Mouse (Mus musculus) liver, embryonic 16.5 days (tissue): ENCODE measurements around the gene Pigc. TPM values are rescaled to one million over a fixed set of nuclear protein-coding genes. Genes with fewer than 3 reads are reported as not detected.

Source experiments
- ATAC-seq: fragments of 200-750 bp; cut with Nextera tagmentation; 2 replicates; pipeline ENCODE4 v1.8.0; 2017; ENCODE audit warnings: low read depth, mild to moderate bottlenecking, moderate number of reproducible peaks, moderate library complexity
- H3K27ac ChIP-seq: fragments of 300-500 bp; sonication (generic); 2 replicates; pipeline ENCODE4 v1.5.1; 2014; ENCODE audit warnings: mild to moderate bottlenecking, low read length
- H3K27me3 ChIP-seq: fragments of 300-500 bp; sonication (generic); 2 replicates; pipeline ENCODE4 v1.6.1; 2014; ENCODE audit warnings: low read depth, low read length, mixed read lengths; ENCODE audit not compliant: control insufficient read depth, insufficient read depth
- H3K36me3 ChIP-seq: fragments of 300-500 bp; sonication (generic); 2 replicates; pipeline ENCODE4 v1.6.1; 2014; ENCODE audit warnings: mild to moderate bottlenecking; ENCODE audit not compliant: control insufficient read depth, insufficient read depth
- H3K4me1 ChIP-seq: fragments of 300-500 bp; sonication (generic); 2 replicates; pipeline ENCODE4 v1.6.1; 2014; ENCODE audit warnings: low read depth, low read length, mixed read lengths; ENCODE audit not compliant: control insufficient read depth
- H3K4me2 ChIP-seq: fragments of 300-500 bp; sonication (generic); 2 replicates; pipeline ENCODE4 v1.6.1; 2014; ENCODE audit warnings: low read depth, low read length, mixed read lengths
- H3K4me3 ChIP-seq: fragments of 300-500 bp; sonication (generic); 2 replicates; pipeline ENCODE4 v1.5.1; 2014; ENCODE audit warnings: low read depth, mild to moderate bottlenecking, low read length
- H3K9ac ChIP-seq: fragments of 300-500 bp; sonication (generic); 2 replicates; pipeline ENCODE4 v1.6.1; 2014; ENCODE audit warnings: low read depth, low read length
- H3K9me3 ChIP-seq: fragments of 300-500 bp; sonication (generic); replicated peaks from 2 replicates; pipeline ENCODE4 v1.6.1; 2016; ENCODE audit warnings: low read length; ENCODE audit not compliant: control insufficient read depth
- whole genome bisulfite sequencing: fragments of 180-500 bp; shearing (Covaris S2); extraction: QIAGEN DNeasy Blood & Tissue Kit; methylation state at CpG from one replicate; pipeline ENCODE4 v1.1.7; 2014; ENCODE audit not compliant: insufficient replicate concordance; 5-methylcytosine and 5-hydroxymethylcytosine counted together
- polyA plus RNA-seq: library from polyadenylated mRNA; unstranded; fragments of >200 nt; fragmentation: Nextera tagmentation; extraction: Ambion mirVana; gene quantifications from 2 replicates; pipeline ENCODE4 v1.2.1, GENCODE M21; 2015

The Pigc gene
- polyA plus RNA-seq, 1 experiment from 2014 or later, result 11.1 TPM

DNA sequence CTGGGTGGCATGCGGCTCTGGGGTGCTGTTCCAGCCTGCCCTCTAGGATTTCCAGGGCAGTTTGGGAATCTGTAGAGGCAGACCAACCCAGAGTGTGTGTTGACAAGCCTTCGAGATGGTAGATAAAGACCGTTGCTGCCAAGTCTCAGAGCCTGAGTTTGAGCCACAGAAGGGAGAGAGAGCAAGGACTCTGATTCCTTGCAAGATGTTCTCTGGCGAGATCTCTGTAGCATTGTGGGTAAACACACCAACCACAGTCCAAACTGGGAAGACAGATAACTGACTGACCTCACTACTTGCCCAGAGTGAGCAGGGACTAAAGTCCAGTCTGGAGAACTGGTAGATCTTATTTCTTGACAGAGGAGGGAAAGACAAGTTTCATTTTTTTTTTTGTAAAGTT is 44.6 kb downstream of the Pigc start:
- no peak overlapping the region for H3K27ac ChIP-seq
- ATAC-seq, result no peak
- H3K9me3 ChIP-seq, result no peaks in the 10 kb centered on the region
- H3K4me1 ChIP-seq, result no peaks in the 10 kb centered on the region
- H3K36me3 ChIP-seq, result no peaks in the 10 kb centered on the region
- no peak overlapping the region for H3K4me2 ChIP-seq
- H3K9ac ChIP-seq, result no peak overlapping the region
- H3K4me3 ChIP-seq, result no peak overlapping the region
- WGBS, result 19% methylated on average over 4 of the region's 4 CpGs
- H3K27me3 ChIP-seq, result no peaks in the 10 kb centered on the region

DNA sequence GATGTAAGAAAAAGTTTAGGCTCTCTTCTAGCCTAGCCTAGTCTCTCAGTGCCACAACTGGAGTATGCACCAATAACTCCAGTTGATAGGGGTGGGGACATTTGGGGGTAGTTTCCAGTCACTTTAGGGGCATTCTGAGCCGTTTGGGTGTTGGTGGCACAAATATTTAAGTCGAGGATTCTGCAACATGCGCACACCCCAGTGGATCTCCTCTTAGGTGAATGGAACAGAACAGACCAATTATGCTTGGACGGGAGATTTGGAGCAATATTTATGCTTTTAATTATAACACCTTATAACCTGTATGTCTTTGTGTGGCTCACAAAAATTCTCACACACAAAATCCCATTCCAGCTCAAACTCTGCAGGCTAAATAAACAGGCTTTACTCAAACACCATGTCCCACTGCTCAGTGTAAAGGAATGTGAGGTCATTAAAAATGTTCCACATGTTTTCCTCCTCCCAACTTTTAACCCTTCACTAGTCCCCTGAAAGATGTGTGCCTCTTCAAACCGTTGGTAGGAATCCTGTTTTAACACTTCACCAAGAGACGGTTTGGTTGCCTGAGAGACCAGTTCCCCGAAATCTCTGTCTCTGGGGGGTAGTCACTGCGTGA is 46.4 kb downstream of the Pigc start:
- Histone ChIP-seq H3K36me3 (no peaks in the 10 kb centered on the region), H3K9me3 (no peaks in the 10 kb centered on the region), H3K9ac (no peak overlapping the region), H3K4me1 (no peaks in the 10 kb centered on the region), H3K27ac (no peak overlapping the region), H3K27me3 (no peaks in the 10 kb centered on the region), H3K4me2 (no peak overlapping the region), H3K4me3 (no peak overlapping the region)
- WGBS, result 57% methylated on average over 8 of the region's 8 CpGs
- ATAC-seq, result no peak

DNA sequence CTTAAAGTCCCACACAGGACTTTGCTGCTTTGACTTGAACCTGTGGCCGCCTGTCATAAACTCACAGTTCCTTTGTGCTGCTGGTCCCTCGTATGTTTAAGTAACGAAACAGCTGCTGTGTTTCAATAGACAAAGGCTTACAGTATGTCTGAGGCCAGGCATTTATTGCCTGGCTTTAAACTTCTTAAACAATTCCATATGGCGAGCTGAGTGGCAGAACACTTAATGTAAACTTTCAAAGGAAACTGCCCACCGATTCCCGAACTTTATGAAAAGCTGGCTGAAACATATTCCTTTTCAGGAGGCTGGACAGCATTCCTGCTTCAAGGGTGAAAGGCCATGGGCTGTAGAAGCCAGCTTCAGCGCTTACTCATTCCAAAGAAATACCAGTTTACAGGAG is 48.0 kb downstream of the Pigc start:
- Histone ChIP-seq H3K4me2 (no peak overlapping the region), H3K4me3 (no peak overlapping the region), H3K9me3 (no peaks in the 10 kb centered on the region), H3K27me3 (no peaks in the 10 kb centered on the region), H3K9ac (no peak overlapping the region), H3K4me1 (no peaks in the 10 kb centered on the region), H3K27ac (no peak overlapping the region), H3K36me3 (no peaks in the 10 kb centered on the region)
- 60% methylated on average over 7 of the region's 7 CpGs for WGBS
- ATAC-seq, result no peak

DNA sequence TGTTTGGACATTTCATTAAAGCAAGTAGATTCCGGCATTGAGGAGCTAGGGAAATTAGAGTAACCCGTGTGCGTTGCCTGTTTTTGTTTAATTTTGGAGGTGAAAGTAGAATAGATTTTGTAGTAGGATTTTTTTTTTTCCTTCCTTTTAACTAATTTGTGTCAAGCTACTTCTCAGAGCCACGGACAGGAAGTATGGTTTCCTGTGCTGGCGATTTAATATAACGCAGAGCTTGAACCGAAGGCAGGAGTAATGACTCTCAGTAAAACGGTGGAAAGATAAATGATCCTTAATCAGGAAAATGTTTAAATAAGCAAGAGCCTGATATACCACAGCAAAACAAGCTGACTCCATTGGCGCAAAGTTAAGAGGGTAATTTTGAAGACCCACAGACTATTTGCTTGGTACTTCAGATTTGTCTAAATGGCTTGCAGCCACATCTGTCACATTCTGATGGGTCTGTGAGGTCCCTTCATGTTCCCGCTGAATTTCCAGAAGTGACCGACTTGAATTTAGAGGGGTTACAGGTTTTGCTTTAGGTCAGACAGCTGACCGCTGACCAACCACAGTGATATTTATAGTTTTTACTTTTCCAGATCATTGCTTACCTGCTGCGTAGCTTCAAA is 49.1 kb downstream of the Pigc start:
- H3K4me2 ChIP-seq, result no peak overlapping the region
- no peaks in the 10 kb centered on the region for H3K9me3 ChIP-seq
- H3K4me1 ChIP-seq, result no peaks in the 10 kb centered on the region
- H3K4me3 ChIP-seq, result no peak overlapping the region
- H3K27ac ChIP-seq, result no peak overlapping the region
- no peak for ATAC-seq
- no peak overlapping the region for H3K9ac ChIP-seq
- H3K36me3 ChIP-seq, result no peaks in the 10 kb centered on the region
- WGBS, result 20% methylated on average over 13 of the region's 13 CpGs
- H3K27me3 ChIP-seq, result no peaks in the 10 kb centered on the region

DNA sequence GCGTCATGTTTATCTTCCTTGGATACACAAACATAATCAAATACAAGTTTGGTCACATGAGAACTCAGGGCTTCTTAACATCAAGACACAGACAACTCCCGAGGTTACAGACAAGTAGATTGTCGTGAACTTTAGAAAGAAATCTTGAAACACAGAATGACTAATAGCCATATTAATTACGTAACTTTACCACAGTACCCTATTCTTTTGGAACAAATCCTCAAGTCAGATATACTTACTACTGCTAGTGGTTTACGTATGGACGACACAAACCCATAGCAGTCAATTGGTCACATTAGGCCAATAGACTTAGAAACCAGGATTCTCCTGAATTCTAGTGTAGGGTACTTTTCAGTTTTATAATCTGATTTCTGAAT is 49.6 kb downstream of the Pigc start:
- Histone ChIP-seq H3K4me2 (no peak overlapping the region), H3K36me3 (no peaks in the 10 kb centered on the region), H3K27ac (no peak overlapping the region), H3K9me3 (no peaks in the 10 kb centered on the region), H3K4me3 (no peak overlapping the region), H3K4me1 (no peaks in the 10 kb centered on the region), H3K9ac (no peak overlapping the region), H3K27me3 (no peaks in the 10 kb centered on the region)
- WGBS, result 50% methylated on average over 6 of the region's 6 CpGs
- no peak for ATAC-seq

DNA sequence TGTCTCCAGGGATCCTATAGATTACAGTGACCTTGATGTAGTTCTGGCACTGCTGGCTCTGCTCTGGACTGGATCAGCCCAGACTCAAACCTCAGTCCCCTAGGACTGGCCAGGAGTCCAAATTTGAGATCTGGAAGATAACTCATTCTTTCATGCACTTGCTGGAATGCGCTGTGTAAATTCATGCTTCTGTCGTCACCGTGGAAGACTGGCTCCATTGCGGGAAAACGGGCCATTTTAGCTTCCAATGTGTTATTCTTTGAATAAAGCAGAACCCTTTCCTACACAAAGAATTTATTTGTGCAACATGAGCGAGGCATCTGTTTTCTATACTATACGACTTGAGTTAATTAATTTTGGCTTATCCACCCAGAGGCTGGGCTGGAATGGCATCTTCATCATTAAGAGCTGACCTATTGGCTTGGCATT is 51.3 kb downstream of the Pigc start:
- no peak for ATAC-seq
- Histone ChIP-seq H3K4me1 (no peaks in the 10 kb centered on the region), H3K27me3 (no peaks in the 10 kb centered on the region), H3K4me3 (no peak overlapping the region), H3K9me3 (no peaks in the 10 kb centered on the region), H3K27ac (no peak overlapping the region), H3K36me3 (no peaks in the 10 kb centered on the region), H3K4me2 (no peak overlapping the region), H3K9ac (no peak overlapping the region)
- 72% methylated on average over 7 of the region's 7 CpGs for WGBS

DNA sequence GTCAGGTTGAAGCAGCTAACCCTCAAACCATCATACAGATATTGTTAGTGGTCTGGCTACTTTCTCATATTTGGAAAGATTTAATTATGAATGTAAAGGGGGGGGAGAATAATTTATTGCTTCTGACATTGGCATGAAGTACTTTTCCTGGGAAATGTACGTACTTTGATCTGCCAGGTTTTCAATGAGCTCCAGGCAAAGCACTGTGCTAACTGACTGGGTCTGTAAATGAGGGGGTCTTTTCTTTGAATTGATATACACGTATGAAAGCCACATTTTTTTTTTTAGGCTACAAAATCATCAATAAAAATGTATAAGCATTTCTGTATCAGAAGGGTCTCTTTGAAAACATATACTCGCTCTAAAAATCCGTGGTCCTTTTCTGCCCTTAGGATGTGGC is 51.8 kb downstream of the Pigc start:
- no peaks in the 10 kb centered on the region for H3K9me3 ChIP-seq
- no peak overlapping the region for H3K27ac ChIP-seq
- no peaks in the 10 kb centered on the region for H3K4me1 ChIP-seq
- H3K4me2 ChIP-seq, result no peak overlapping the region
- no peaks in the 10 kb centered on the region for H3K36me3 ChIP-seq
- WGBS, result 58% methylated on average over 4 of the region's 4 CpGs
- H3K27me3 ChIP-seq, result no peaks in the 10 kb centered on the region
- H3K4me3 ChIP-seq, result no peak overlapping the region
- no peak overlapping the region for H3K9ac ChIP-seq
- no peak for ATAC-seq

Other genes with a start within 250 kb of the Pigc start
- gene Fasl, start 180.7 kb upstream of the Pigc start, polyA plus RNA-seq, result 0.08 and 0.09 TPM in 2 replicates
- gene Suco, start 92.5 kb upstream of the Pigc start, polyA plus RNA-seq, result 13.4 and 15.2 TPM in 2 replicates
- not detected in 2 replicates for gene 4930558K02Rik, start 10.4 kb downstream of the Pigc start, polyA plus RNA-seq